Mouse (Mus musculus) liver, adult (tissue): ENCODE data around the gene Olfr1373.

ENCODE experiments used
- GATA4 ChIP-seq: IDR thresholded peaks from 2 replicates; pipeline ENCODE4 v1.6.1; 2014; ENCODE audit warnings: mild to moderate bottlenecking, low read length; ENCODE audit not compliant: insufficient replicate concordance

Gene Olfr1373

DNA sequence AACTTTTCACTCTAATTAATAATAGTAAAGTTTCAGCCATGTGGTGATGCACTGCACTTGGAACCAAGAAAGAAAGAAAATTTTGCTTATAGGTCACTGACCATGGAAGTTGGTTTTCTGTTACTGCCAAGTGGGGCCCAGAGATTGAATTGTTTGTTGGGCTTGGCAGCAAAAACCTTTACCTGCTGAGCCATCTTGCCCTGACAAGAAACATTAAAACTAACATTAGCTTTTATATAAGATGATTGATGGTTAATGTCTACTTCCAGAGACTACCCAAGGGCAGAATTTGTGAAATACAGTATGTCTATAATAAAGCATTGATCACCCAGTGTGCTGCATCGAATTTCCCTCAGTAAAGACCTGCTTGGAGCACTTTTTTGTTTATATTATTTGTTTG lies 38.9 kb downstream of the Olfr1373 start:
- no peak for TF ChIP-seq GATA4

DNA sequence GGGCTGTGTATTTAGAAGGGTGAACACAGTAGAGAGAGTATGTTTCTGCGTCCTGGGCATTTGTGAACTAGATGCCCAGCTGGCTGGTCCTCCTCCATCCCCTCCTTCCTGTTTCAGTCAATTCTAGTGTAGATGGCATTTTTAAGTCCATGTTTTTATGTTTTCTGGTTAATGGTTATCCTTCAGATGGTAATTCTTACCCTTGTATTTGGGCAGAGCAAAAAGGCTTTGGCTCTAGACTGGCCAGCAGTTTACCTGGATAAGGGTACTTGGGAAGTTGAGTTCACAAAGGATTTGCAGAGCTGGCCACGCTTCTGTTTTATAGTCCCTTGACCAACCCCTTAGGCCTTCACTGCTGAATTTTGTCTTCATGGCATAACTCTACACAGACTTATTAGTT lies 39.3 kb downstream of the Olfr1373 start:
- TF ChIP-seq GATA4 = no peak

DNA sequence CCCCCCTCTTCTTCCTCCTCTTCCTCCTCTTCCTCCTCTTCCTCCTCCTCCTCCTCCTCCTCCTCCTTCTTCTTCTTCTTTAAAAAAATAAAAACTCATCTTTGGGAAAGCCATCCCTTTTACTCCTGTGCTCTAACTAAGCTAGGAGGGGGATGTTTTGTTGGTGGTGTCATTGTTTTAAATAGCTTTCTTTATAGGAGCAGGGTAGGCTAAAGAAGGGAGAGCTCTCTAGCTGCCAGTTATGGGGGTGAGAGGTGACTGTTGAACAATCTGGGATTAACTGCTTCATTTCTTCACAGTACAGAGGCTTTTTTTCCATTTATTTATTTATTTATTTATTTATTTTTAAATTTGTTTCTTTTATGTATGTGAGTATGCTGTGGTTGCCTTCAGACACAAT lies 39.8 kb downstream of the Olfr1373 start:
- TF ChIP-seq GATA4 = no peak

DNA sequence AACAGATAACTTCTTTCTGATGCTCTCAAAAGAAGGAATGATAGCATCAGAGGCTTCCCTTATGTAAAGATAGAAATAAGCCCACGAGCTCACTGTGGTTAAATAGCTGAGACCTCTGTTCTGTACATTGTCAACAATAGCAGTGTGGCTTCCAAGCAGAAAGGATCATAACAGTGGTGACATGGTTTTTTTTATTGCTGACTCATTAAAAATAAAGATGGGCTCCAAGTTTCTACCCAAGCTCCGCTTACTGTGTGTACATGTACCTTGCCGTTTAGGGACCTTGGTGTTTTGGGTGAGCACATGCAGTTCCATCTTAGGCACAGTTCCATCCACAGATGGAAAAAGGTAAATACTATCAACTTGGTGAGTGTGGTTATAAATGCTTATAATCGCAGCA lies 42.4 kb downstream of the Olfr1373 start:
- no peak for TF ChIP-seq GATA4

DNA sequence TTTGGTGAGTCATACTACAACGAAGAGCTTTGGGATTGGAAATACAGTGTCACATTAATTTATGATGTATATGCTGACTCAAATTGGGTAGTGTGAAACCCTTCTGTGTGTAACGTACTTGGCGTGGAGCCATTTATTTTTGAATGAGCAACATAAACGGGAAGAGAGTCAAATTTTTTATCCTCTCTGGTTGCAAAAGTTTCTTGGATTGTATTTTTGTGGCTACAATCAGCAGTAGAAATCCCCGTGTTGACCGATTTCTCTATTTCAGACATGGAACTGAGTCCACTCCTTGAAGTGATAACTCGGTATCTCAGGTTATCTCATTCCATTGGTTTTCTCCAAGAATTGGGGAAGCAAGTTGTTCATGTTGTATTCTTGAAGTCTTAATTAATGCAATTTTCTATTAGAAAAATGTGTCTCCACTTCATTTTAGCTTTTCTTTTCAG lies 45.5 kb downstream of the Olfr1373 start:
- no peak for TF ChIP-seq GATA4

DNA sequence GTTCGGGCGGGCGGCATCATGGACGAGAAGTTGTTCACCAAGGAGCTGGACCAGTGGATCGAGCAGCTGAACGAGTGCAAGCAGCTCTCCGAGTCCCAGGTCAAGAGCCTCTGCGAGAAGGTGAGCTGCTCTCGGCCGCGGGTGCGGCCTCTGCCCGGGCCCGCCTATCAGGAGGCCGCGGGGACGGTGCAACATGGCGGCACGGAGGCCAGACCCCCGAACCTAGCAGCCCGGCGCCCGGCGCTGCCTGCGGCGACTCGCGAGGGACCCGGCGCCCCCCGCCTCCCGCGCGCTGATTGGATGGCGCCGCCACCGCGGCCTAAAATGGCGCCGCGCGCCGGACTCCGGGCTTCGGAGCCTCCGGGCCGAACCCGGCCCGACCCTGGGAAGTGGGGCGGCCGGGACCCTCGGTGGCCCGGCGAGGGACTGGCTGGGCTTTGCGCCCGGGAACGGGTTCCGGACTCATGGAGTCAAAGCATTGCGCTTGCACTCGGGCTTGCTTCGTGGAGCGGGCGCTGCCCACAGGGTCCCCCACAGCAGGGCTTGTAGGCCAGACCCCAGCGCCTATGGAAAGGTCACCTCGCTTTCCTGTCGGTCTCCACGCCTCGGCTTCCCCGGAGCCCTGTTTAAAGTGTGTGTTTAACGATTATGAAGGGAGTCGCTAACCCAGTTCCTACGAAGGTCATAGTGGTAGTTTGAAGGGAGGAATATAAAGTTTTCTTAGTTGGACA lies 46.1 kb downstream of the Olfr1373 start:
- TF ChIP-seq GATA4 = no peak

DNA sequence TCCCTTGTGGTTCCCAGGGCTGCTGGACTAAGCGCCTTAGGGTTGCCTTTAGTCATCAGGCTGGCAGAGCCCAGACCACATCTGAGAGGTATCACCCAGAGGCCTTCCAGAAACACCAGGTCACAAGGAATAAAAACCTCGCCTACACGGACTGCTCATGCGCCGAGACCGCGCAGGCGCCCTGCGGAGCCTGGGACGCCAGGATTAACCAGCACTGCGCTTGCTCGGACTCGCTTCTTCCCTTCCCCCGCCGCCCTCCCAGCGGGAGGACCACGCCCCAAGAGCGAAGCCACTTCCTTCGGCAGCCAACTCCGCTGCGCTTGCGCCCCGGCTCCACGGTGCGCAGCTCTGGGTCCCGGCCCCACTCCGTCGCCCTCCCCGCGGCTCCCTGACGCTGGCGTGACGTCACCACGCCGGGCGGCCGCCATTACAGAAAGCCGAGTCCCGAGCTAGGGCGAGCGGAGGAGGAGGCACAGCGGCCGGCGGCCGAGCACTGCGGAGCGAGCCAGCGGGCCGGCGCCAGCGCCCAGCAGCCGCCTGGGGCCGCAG lies 46.9 kb downstream of the Olfr1373 start, which contains the start of gene Ppp2ca:
Gene Ppp2ca (plus strand): TSS at position 284 of the 549 bp plus-strand sequence.
- TF ChIP-seq GATA4 = peak; percentile 20; the same call in 1 of the 2 replicates

DNA sequence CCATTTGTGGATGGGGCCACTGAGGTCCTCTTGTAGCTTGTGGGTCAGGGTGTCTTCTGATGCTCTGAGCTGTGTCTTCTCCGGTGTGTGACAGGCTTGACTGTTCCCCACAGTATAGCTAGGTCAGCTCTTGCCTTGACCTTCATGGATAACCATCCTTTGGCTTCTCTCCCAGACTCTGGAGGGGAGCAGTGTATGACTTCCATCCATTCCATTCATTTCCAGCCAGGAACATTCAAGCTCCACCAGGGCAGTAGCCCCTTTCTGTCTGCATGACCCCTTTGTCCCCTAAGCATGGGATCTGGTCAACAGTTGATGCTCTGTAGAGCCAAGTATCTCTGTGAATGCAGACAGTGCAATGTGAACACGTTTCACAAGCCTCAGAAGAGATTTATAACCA lies 47.7 kb downstream of the Olfr1373 start:
- no peak for TF ChIP-seq GATA4

DNA sequence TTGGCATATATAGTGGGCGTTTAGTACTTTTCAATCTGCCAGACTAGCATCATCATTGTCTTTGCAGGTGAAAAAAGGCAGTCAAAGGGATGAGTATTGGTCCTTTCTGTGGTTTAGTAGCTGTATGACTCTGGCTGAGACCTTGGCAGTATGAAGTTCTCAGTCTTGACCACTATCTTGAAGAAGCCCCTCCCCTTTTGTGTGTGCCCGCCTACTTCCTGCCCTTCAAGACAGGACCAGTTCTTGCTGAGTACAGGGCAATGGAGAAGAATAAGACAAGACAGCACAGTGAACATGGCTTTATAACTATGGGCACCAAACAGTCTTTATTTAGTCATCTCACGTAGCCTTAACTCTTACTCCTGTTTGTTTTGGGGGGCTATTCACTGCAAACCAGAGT lies 48.3 kb downstream of the Olfr1373 start:
- TF ChIP-seq GATA4 = no peak
